Mouse (Mus musculus) neural tube, embryonic 14.5 days (tissue): ENCODE measurements at regions not wholly inside any gene's neighbourhood (a gene's known extent, or its start where the extent isn't known, plus 50 kb on each side); places are given as distances from the start of the nearest gene placed in this dataset.

Experiments used
- ATAC-seq: fragments of 200-750 bp; cut with Nextera tagmentation; 2 replicates; pipeline ENCODE4 v1.8.0; 2017; ENCODE audit warnings: low read depth, mild to moderate bottlenecking, moderate TSS enrichment, moderate library complexity
- H3K27ac ChIP-seq: fragments of 300-500 bp; sonication (generic); 2 replicates; pipeline ENCODE4 v1.5.1; 2014; ENCODE audit warnings: low read depth, mild to moderate bottlenecking, control low read depth, low read length, moderate library complexity, mixed read lengths
- H3K27me3 ChIP-seq: fragments of 300-500 bp; sonication (generic); 2 replicates; pipeline ENCODE4 v1.6.1; 2014; ENCODE audit warnings: low read length; ENCODE audit not compliant: control insufficient read depth, insufficient read depth
- H3K36me3 ChIP-seq: fragments of 300-500 bp; sonication (generic); 2 replicates; pipeline ENCODE4 v1.6.1; 2014; ENCODE audit warnings: low read length, mixed read lengths; ENCODE audit not compliant: control insufficient read depth, insufficient read depth
- H3K4me1 ChIP-seq: fragments of 300-500 bp; sonication (generic); 2 replicates; pipeline ENCODE4 v1.6.1; 2014; ENCODE audit warnings: low read length; ENCODE audit not compliant: control insufficient read depth, insufficient read depth
- H3K4me2 ChIP-seq: fragments of 300-500 bp; sonication (generic); 2 replicates; pipeline ENCODE4 v1.6.1; 2014; ENCODE audit warnings: mild to moderate bottlenecking, low read depth, low read length, control low read depth
- H3K4me3 ChIP-seq: fragments of 300-500 bp; sonication (generic); 2 replicates; pipeline ENCODE4 v1.5.1; 2014; ENCODE audit warnings: low read depth, low read length, control low read depth, mixed read lengths
- H3K9ac ChIP-seq: fragments of 300-500 bp; sonication (generic); replicated peaks from 2 replicates; pipeline ENCODE4 v1.6.1; 2014; ENCODE audit warnings: low read depth, mild to moderate bottlenecking, control low read depth, low read length, mixed read lengths
- H3K9me3 ChIP-seq: fragments of 300-500 bp; sonication (generic); 2 replicates; pipeline ENCODE4 v1.6.1; 2016; ENCODE audit warnings: low read length; ENCODE audit not compliant: control insufficient read depth
- WGBS: fragments of 180-500 bp; shearing (Covaris S2); extraction: QIAGEN DNeasy Blood & Tissue Kit; methylation state at CpG from one replicate; pipeline ENCODE4 v1.1.7; 2014; 5-methylcytosine and 5-hydroxymethylcytosine counted together

GRCm38 (mm10) chr14:119966666-119967065 is 75.6 kb downstream of the Oxgr1 start:
- ATAC-seq: no peak
- 96% methylated on average over 5 of the region's 5 CpGs for WGBS
- H3K4me2 ChIP-seq: no peak overlapping the region
- H3K27ac ChIP-seq: no peak overlapping the region
- H3K9me3 ChIP-seq: no peaks in the 10 kb centered on the region
- H3K4me1 ChIP-seq: 0 out of 2 replicates have a peak, but pooled peaks cover 2% of the 10 kb centered on the region
- H3K36me3 ChIP-seq: no peaks in the 10 kb centered on the region
- no peak overlapping the region for H3K4me3 ChIP-seq
- no peaks in the 10 kb centered on the region for H3K27me3 ChIP-seq
- H3K9ac ChIP-seq: no peak overlapping the region

- H3K36me3 ChIP-seq: no peaks in the 10 kb centered on the region
- ATAC-seq: peak; percentile 68; the same call in 1 of the 2 replicates
- H3K4me2 ChIP-seq: no peak overlapping the region
- no peak overlapping the region for H3K27ac ChIP-seq
- no peak overlapping the region for H3K9ac ChIP-seq
- no peaks in the 10 kb centered on the region for H3K27me3 ChIP-seq
- H3K4me3 ChIP-seq: no peak overlapping the region
- 73% methylated on average over 11 of the region's 11 CpGs for WGBS
- H3K4me1 ChIP-seq: 0 out of 2 replicates have a peak, but pooled peaks cover 2% of the 10 kb centered on the region
- H3K9me3 ChIP-seq: no peaks in the 10 kb centered on the region
Observed at GRCm38 (mm10) chr14:119965842-119966483, 76.3 kb downstream of the Oxgr1 start.

GRCm38 (mm10) chr14:119963741-119964140 is 78.5 kb downstream of the Oxgr1 start:
- no peak overlapping the region for H3K4me2 ChIP-seq
- H3K9me3 ChIP-seq: no peaks in the 10 kb centered on the region
- no peaks in the 10 kb centered on the region for H3K36me3 ChIP-seq
- no peak overlapping the region for H3K9ac ChIP-seq
- 0 out of 2 replicates have a peak, but pooled peaks have one; percentile 14 for ATAC-seq
- H3K4me1 ChIP-seq: 0 out of 2 replicates have a peak, but pooled peaks cover 2% of the 10 kb centered on the region
- no peak overlapping the region for H3K4me3 ChIP-seq
- WGBS: 58% methylated on average over 3 of the region's 3 CpGs
- H3K27me3 ChIP-seq: no peaks in the 10 kb centered on the region
- peak overlapping the region; percentile 34; the same call in 1 of the 2 replicates for H3K27ac ChIP-seq

GRCm38 (mm10) chr14:119953861-119954260 is 88.4 kb downstream of the Oxgr1 start:
- Histone ChIP-seq H3K9ac (no peak overlapping the region), H3K4me3 (no peak overlapping the region), H3K36me3 (no peaks in the 10 kb centered on the region), H3K4me1 (peaks cover 3% of the 10 kb centered on the region; the same call in 1 of the 2 replicates), H3K27ac (no peak overlapping the region), H3K4me2 (no peak overlapping the region), H3K27me3 (no peaks in the 10 kb centered on the region), H3K9me3 (no peaks in the 10 kb centered on the region)
- WGBS: 70% methylated on average over 14 of the region's 14 CpGs
- ATAC-seq: peak; percentile 83; the same call in 1 of the 2 replicates

- peaks cover 3% of the 10 kb centered on the region; the same call in 1 of the 2 replicates for H3K4me1 ChIP-seq
- H3K4me3 ChIP-seq: no peak overlapping the region
- H3K36me3 ChIP-seq: no peaks in the 10 kb centered on the region
- no peaks in the 10 kb centered on the region for H3K27me3 ChIP-seq
- 48% methylated on average over 10 of the region's 10 CpGs for WGBS
- no peaks in the 10 kb centered on the region for H3K9me3 ChIP-seq
- ATAC-seq: peak; percentile 61; the same call in 1 of the 2 replicates
- no peak overlapping the region for H3K4me2 ChIP-seq
- H3K27ac ChIP-seq: no peak overlapping the region
- H3K9ac ChIP-seq: no peak overlapping the region
Observed at GRCm38 (mm10) chr14:119952877-119953624, 89.2 kb downstream of the Oxgr1 start.
